Mouse (Mus musculus): ENCODE results near the gene Rnf152. TPM values are rescaled to one million over a fixed set of nuclear protein-coding genes. Genes with fewer than 3 reads are reported as not detected.

Gene Rnf152
- polyA plus RNA-seq (2015; fragmentation: Nextera tagmentation; extraction: Ambion mirVana), result 0.46 and 0.49 TPM in 2 replicates

GRCm38 (mm10) chr1:105356291-105357011 is at the start of gene Rnf152:
Gene Rnf152, minus strand, starts transcription at chr1:105356710.

